Mouse (Mus musculus): ENCODE results near the gene Tmem45a2. TPM values are rescaled to one million over a fixed set of nuclear protein-coding genes. Genes with fewer than 3 reads are reported as not detected.
"Not testable (repeated sequence)": the region's sequence is repeated elsewhere in the genome, so short reads cannot be mapped to it uniquely, and the experiment has no call there.

The Tmem45a2 gene
- polyA plus RNA-seq, 1 experiment from 2014 or later: not detected

DNA sequence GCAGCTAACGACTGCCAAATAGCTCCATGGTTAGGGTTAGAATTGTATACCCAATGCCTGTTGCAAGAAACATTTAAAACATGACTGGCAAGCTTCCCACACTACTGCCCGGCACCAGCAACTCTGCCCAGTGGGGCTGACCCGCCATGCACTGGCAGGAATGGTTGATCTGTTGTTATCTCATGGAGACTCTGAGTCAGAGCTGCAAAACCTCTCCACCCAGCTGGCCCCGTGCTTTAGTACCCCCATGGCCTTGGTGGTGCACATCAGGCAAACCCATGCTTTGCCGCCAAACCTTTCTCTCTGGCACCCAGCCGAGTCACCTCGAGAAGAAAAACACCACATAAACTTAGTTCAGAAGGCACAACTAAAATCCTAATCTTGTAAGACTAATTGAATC is 4.8 kb upstream of the Tmem45a2 start:
- in situ Hi-C loops (cut with MboI; ENCODE audit: low pct_unique_long_range_greater_than_20kb): no loop called here
- ATAC-seq (no peak), DNase-seq (ENCODE audit: low read depth, low spot score) (no peak)
- CTCF ChIA-PET: no interaction called here
- H3K27me3 ChIP-seq: peaks cover 51% of the 10 kb centered on the region
- TF ChIP-seq CTCF (IDR thresholded peaks at IDR 0.05): no peak
- POLR2A ChIA-PET: no interaction called here

DNA sequence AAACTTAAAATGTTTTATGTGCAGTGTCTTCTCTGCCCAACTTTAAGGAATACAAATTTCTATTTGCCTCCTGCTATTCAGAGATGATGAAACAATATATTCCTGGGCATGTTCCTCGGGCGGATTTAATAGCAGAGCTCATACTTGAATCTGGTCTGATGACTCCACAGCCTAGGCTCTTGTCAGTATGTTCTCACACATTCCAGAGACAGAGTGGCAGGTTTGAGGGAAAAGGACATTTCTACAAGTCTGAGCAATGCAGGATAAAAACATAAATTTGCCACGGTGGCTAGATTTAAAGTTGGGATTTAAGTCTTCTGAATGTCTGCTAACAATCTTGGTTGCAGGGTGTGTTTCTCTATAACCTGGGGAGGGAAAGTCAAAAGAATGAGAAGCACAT is 9.1 kb downstream of the Tmem45a2 start:
- ChIA-PET POLR2A (interaction anchor here (0.7 kb wide), 1 partner anchor 197 kb away, joined by 3 read pairs; no protein-coding TSS in a partner anchor), CTCF (no interaction called here)
- in situ Hi-C loops (cut with MboI; ENCODE audit: low pct_unique_long_range_greater_than_20kb): no loop called here
- ATAC-seq (no peak), DNase-seq (ENCODE audit: low read depth, low spot score) (no peak)
- no peak for TF ChIP-seq CTCF (IDR thresholded peaks at IDR 0.05)
- H3K27me3 ChIP-seq: peaks cover 25% of the 10 kb centered on the region

DNA sequence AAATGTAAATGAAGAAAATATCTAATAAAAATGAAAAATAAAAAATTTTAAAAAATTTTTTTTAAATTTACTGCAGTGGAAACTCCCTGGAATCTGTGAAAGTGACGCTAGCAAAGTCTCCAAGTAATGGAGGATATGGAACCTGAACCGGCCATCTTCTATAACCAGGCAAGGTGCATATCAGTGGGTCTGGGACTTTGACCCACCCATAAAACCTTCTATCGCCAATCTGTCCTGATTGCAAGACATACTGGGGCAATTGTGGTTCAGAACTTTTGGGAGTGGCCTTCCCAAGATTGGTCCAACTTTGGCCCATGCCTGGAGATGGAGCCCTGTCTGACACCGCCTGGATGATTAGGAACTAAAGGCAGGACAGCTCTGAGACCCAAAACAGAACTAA is 14.2 kb downstream of the Tmem45a2 start:
- CTCF ChIA-PET: no interaction called here
- POLR2A ChIA-PET: interaction anchor here (0.5 kb wide), 1 partner anchor 621 kb away, joined by 5 read pairs; no protein-coding TSS in a partner anchor
- DNase-seq (ENCODE audit: low read depth, low spot score) (no peak), ATAC-seq (no peak)
- in situ Hi-C loops (cut with MboI; ENCODE audit: low pct_unique_long_range_greater_than_20kb): no loop called here
- peaks cover 8% of the 10 kb centered on the region for H3K27me3 ChIP-seq
- no peak for TF ChIP-seq CTCF (IDR thresholded peaks at IDR 0.05)

DNA sequence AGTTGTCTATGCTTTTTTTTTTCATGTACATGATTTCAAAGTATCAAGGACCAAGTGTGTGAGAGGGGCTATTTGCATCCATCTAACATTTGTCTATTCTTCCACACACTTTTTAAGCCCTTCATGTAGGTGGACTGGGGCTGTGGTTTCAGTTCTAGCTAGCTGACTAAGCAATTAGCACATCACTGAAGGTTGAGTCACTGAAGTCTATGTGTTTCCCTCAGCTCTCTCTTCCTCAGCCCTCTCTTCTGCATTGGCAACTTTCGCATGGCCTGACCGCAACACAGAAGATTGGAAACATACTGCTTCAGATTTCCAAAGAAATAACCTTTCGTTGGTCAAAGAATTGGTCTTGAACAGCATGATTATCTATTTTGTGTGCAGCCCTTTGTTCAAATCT is 21.2 kb downstream of the Tmem45a2 start:
- ATAC-seq: no peak
- ChIA-PET POLR2A (no interaction called here), CTCF (no interaction called here)
- no peak for TF ChIP-seq CTCF (IDR thresholded peaks at IDR 0.05)
- peaks cover 16% of the 10 kb centered on the region for H3K27me3 ChIP-seq
- no peak for DNase-seq (ENCODE audit: low read depth, low spot score)
- in situ Hi-C loops (cut with MboI; ENCODE audit: low pct_unique_long_range_greater_than_20kb): no loop called here

DNA sequence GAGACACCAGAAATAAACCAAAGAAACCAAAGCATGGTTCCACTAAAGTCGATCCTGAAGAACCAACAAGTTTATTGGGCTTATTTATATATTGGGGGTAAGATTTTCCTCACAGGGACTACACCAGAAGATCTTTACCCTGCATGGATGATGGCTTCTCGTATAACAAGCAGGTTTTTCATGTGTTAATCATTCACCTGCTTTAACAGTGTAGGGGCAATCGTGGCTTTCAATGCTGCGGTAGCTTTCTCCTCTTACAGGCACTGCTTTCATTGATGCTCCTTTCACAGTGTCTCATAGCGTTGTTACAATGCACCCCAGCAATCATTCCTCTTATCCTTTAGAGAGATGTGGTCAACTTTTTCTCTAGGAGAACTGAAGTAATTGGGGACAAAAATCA is 32.6 kb downstream of the Tmem45a2 start:
- H3K27me3 ChIP-seq: peaks cover 48% of the 10 kb centered on the region
- ChIA-PET CTCF (no interaction called here), POLR2A (no interaction called here)
- ATAC-seq (no peak), DNase-seq (ENCODE audit: low read depth, low spot score) (no peak)
- in situ Hi-C loops (cut with MboI; ENCODE audit: low pct_unique_long_range_greater_than_20kb): no loop called here
- no peak for TF ChIP-seq CTCF (IDR thresholded peaks at IDR 0.05)

- in situ Hi-C loops (cut with MboI; ENCODE audit: low pct_unique_long_range_greater_than_20kb): no loop called here
- ATAC-seq (no peak), DNase-seq (ENCODE audit: low read depth, low spot score) (no peak)
- H3K27me3 ChIP-seq: peaks cover 2% of the 10 kb centered on the region
- ChIA-PET POLR2A (no interaction called here), CTCF (no interaction called here)
- TF ChIP-seq CTCF (IDR thresholded peaks at IDR 0.05): no peak
These were observed 40.9 kb downstream of the Tmem45a2 start for GRCm38 (mm10) chr16:57030150-57030885.

- CTCF ChIA-PET; DNase-seq (ENCODE audit: low read depth, low spot score); in situ Hi-C loops (cut with MboI; ENCODE audit: low pct_unique_long_range_greater_than_20kb); POLR2A ChIA-PET; ATAC-seq; H3K27me3 ChIP-seq: not testable (repeated sequence)
These were observed 72.9 kb downstream of the Tmem45a2 start for GRCm38 (mm10) chr16:56998283-56998682.

Other genes starting within 250 kb of the Tmem45a2 start
- gene Tmem45a, start 185.2 kb downstream of the Tmem45a2 start, polyA plus RNA-seq (2021): not detected
- not detected for gene Lnp1, start 143.3 kb downstream of the Tmem45a2 start, polyA plus RNA-seq (2021)
- gene Tomm70a, start 50.3 kb upstream of the Tmem45a2 start, polyA plus RNA-seq (2021): 49.4 TPM
- gene Nit2, start 96.0 kb upstream of the Tmem45a2 start, polyA plus RNA-seq (2021): 58.8 TPM
- gene Tbc1d23, start 160.1 kb upstream of the Tmem45a2 start, polyA plus RNA-seq (2021): 38.6 TPM
- gene Tmem30c, start 221.5 kb upstream of the Tmem45a2 start, polyA plus RNA-seq (2021): not detected

Data from Patski (cell line).